Mouse (Mus musculus) MEL (cell line): ENCODE measurements around the gene Nudt9.

Experiments
- BHLHE40 ChIP-seq: IDR thresholded peaks from 2 replicates; pipeline ENCODE4 v1.6.1; 2012; ENCODE audit warnings: low read depth, mild to moderate bottlenecking, inconsistent platforms, low read length, improper control_type of control experiment, borderline replicate concordance
- CHD2 ChIP-seq: IDR thresholded peaks from 2 replicates; pipeline ENCODE4 v1.6.1; 2011; ENCODE audit warnings: low read length, improper control_type of control experiment
- CTCF ChIP-seq, 3 experiments: IDR thresholded peaks in 2 of 3; conservative IDR thresholded peaks in 1 of 3; 2 replicates each; pipeline ENCODE4 v1.5.1; 2011 to 2012; ENCODE audit warnings: low read length in 3 of 3, low read depth in 2 of 3, mild to moderate bottlenecking in 2 of 3, improper control_type of control experiment in 1 of 3, inconsistent platforms in 1 of 3, mixed read lengths in 1 of 3, moderate library complexity in 1 of 3; ENCODE audit not compliant: control insufficient read depth in 1 of 3, insufficient read depth in 1 of 3, poor library complexity in 1 of 3, severe bottlenecking in 1 of 3
- EP300 ChIP-seq, 2 experiments: IDR thresholded peaks; 2 replicates each; pipeline ENCODE4 v1.6.1; 2011; ENCODE audit warnings: improper control_type of control experiment in 2 of 2, low read length in 2 of 2, low read depth in 1 of 2, mild to moderate bottlenecking in 1 of 2
- GATA1 ChIP-seq: IDR thresholded peaks from 2 replicates; pipeline ENCODE4 v1.6.1; 2011; ENCODE audit warnings: low read depth, low read length, improper control_type of control experiment
- HCFC1 ChIP-seq: IDR thresholded peaks from 2 replicates; pipeline ENCODE4 v1.6.1; 2012; ENCODE audit warnings: low read depth, mild to moderate bottlenecking, inconsistent platforms, low read length, improper control_type of control experiment, moderate library complexity
- KAT2A ChIP-seq: conservative IDR thresholded peaks from 2 replicates; pipeline ENCODE4 v1.6.1; 2012; ENCODE audit warnings: low read depth, low read length, improper control_type of control experiment, inconsistent platforms
- MAX ChIP-seq: IDR thresholded peaks from 2 replicates; pipeline ENCODE4 v1.6.1; 2011; ENCODE audit warnings: low read length, improper control_type of control experiment
- MXI1 ChIP-seq: IDR thresholded peaks from 2 replicates; pipeline ENCODE4 v1.6.1; 2011; ENCODE audit warnings: mild to moderate bottlenecking, low read depth, low read length, improper control_type of control experiment
- POLR2A ChIP-seq, 2 experiments: IDR thresholded peaks; 2 replicates each; pipeline ENCODE4 v1.6.1; 2011 to 2012; ENCODE audit warnings: low read length in 2 of 2, mild to moderate bottlenecking in 2 of 2, control low read depth in 1 of 2, improper control_type of control experiment in 1 of 2, low read depth in 1 of 2, moderate library complexity in 1 of 2; ENCODE audit not compliant: control insufficient read depth in 1 of 2, insufficient read depth in 1 of 2, poor library complexity in 1 of 2
- USF1 ChIP-seq: IDR thresholded peaks from 2 replicates; pipeline ENCODE4 v1.6.1; 2014; ENCODE audit warnings: low read depth, mild to moderate bottlenecking, inconsistent platforms, low read length, improper control_type of control experiment, moderate library complexity
- USF2 ChIP-seq, 2 experiments: IDR thresholded peaks; 2 replicates each; pipeline ENCODE4 v1.6.1; 2011 to 2012; ENCODE audit warnings: improper control_type of control experiment in 2 of 2, low read length in 2 of 2, borderline replicate concordance in 1 of 2, inconsistent platforms in 1 of 2, low read depth in 1 of 2, mild to moderate bottlenecking in 1 of 2; ENCODE audit not compliant: insufficient read depth in 1 of 2
- ZNF384 ChIP-seq: IDR thresholded peaks from 2 replicates; pipeline ENCODE4 v1.6.1; 2012; ENCODE audit warnings: low read depth, mild to moderate bottlenecking, inconsistent platforms, low read length, improper control_type of control experiment

DNA sequence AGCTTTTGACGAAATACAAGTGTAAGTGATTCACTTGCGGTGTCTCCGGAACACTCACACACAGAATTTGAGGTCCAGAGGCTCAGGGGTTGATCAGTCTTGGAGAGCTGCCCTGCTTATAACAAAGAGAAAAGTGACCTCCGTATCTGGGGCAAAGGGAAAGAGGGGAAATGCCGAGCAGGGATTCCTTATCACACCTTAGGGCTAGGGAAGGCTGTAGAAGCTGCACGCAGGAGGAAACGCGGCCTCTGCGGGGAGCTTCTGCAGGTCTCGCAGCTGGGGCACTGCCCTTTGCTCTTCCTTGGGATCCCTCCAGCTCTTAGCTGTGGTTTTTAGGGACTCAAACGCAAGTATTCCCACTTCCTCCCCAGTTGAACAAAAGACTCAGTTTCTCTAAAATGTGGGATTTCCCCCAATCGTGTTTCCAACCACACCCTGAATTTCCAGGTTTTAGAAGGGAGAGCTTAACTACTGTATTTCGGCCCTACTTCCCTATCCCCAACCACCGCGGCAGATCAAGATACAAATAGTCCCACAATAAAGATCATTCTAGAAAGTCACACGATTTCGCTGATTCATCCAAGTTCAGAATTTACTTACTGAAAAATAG lies 20.8 kb upstream of the Nudt9 start:
- 0 out of 2 replicates have a peak, but pooled peaks have one; percentile 26 for TF ChIP-seq GATA1
- no peak for TF ChIP-seq ZNF384
- TF ChIP-seq KAT2A, result no peak
- TF ChIP-seq USF2 (IDR thresholded peaks at IDR 0.05; ENCODE audit: borderline replicate concordance in 1 of 2, insufficient read depth in 1 of 2, low read depth in 1 of 2, low read length in 2 of 2), result no peak
- TF ChIP-seq EP300 (IDR thresholded peaks at IDR 0.05; ENCODE audit: low read depth in 1 of 2, low read length in 2 of 2), result peak in 1 of 2 experiments; percentile 44; a peak in 3 of 4 replicates
- TF ChIP-seq CHD2, result no peak
- no peak for TF ChIP-seq POLR2A (IDR thresholded peaks at IDR 0.05; ENCODE audit: control insufficient read depth in 1 of 2, insufficient read depth in 1 of 2, low read depth in 1 of 2, low read length in 2 of 2, poor library complexity in 1 of 2)
- TF ChIP-seq MAX, result no peak
- no peak for TF ChIP-seq HCFC1
- TF ChIP-seq CTCF (IDR thresholded peaks at IDR 0.05 in 2 of 3, conservative IDR thresholded peaks at IDR 0.05 in 1 of 3; ENCODE audit: control insufficient read depth in 1 of 3, insufficient read depth in 1 of 3, low read depth in 2 of 3, low read length in 3 of 3, poor library complexity in 1 of 3, severe bottlenecking in 1 of 3), result no peak
- TF ChIP-seq USF1, result no peak
- 0 out of 2 replicates have a peak, but pooled peaks have one; percentile 22 for TF ChIP-seq MXI1
- no peak for TF ChIP-seq BHLHE40
